Mouse (Mus musculus) limb, embryonic 14.5 days (tissue): ENCODE measurements at regions not wholly inside any gene's neighbourhood (a gene's known extent, or its start where the extent isn't known, plus 50 kb on each side); places are given as distances from the start of the nearest gene placed in this dataset.

Experiments used
- ATAC-seq: fragments of 200-750 bp; cut with Nextera tagmentation; 2 replicates; pipeline ENCODE4 v1.8.0; 2017; ENCODE audit warnings: low read depth, moderate number of reproducible peaks, moderate TSS enrichment; ENCODE audit not compliant: low FRiP score
- DNase-seq: peaks from one replicate; pipeline ENCODE4 v3.0.0-alpha.2; 2015; ENCODE audit warnings: low spot score
- H3K27ac ChIP-seq: fragments of 300-500 bp; sonication (generic); replicated peaks from 2 replicates; pipeline ENCODE4 v1.5.1; 2014; ENCODE audit warnings: low read depth, mild to moderate bottlenecking, low read length, moderate library complexity, mixed read lengths
- H3K27me3 ChIP-seq: fragments of 300-500 bp; sonication (generic); 2 replicates; pipeline ENCODE4 v1.6.1; 2014; ENCODE audit warnings: low read length, mixed read lengths; ENCODE audit not compliant: control insufficient read depth, insufficient read depth
- H3K36me3 ChIP-seq: fragments of 300-500 bp; sonication (generic); 2 replicates; pipeline ENCODE4 v1.6.1; 2014; ENCODE audit warnings: mild to moderate bottlenecking, low read length, moderate library complexity, mixed read lengths; ENCODE audit not compliant: control insufficient read depth, insufficient read depth
- H3K4me1 ChIP-seq: fragments of 300-500 bp; sonication (generic); 2 replicates; pipeline ENCODE4 v1.6.1; 2014; ENCODE audit warnings: antibody characterized with exemption, low read length, mixed read lengths; ENCODE audit not compliant: control insufficient read depth, insufficient read depth
- H3K4me2 ChIP-seq: fragments of 300-500 bp; sonication (generic); replicated peaks from 2 replicates; pipeline ENCODE4 v1.6.1; 2014; ENCODE audit warnings: low read depth, mild to moderate bottlenecking, low read length, moderate library complexity; ENCODE audit not compliant: severe bottlenecking
- H3K4me3 ChIP-seq: fragments of 300-500 bp; sonication (generic); replicated peaks from 2 replicates; pipeline ENCODE4 v1.5.1; 2014; ENCODE audit warnings: low read length
- H3K9ac ChIP-seq: fragments of 300-500 bp; sonication (generic); 2 replicates; pipeline ENCODE4 v1.6.1; 2014; ENCODE audit warnings: mild to moderate bottlenecking, low read depth, low read length, moderate library complexity; ENCODE audit not compliant: severe bottlenecking
- H3K9me3 ChIP-seq: fragments of 300-500 bp; sonication (generic); 2 replicates; pipeline ENCODE4 v1.6.1; 2016; ENCODE audit warnings: low read length; ENCODE audit not compliant: control insufficient read depth
- POLR2A ChIP-seq: fragments of 200-500 bp; IDR thresholded peaks from 2 replicates; pipeline ENCODE4 v1.8.0; 2012; ENCODE audit warnings: inconsistent platforms, mild to moderate bottlenecking, moderate library complexity, borderline replicate concordance; ENCODE audit not compliant: insufficient read depth, insufficient read length; ENCODE audit errors: extremely low read depth
- WGBS: fragments of 180-500 bp; shearing (Covaris S2); extraction: QIAGEN DNeasy Blood & Tissue Kit; methylation state at CpG from one replicate; pipeline ENCODE4 v1.1.7; 2014; 5-methylcytosine and 5-hydroxymethylcytosine counted together

GRCm38 (mm10) chr12:118486434-118486833 lies 185.2 kb upstream of the Sp4 start:
- no peaks in the 10 kb centered on the region for H3K36me3 ChIP-seq
- H3K27ac ChIP-seq = no peak overlapping the region
- DNase-seq (no peak), ATAC-seq (no peak)
- no peaks in the 10 kb centered on the region for H3K9me3 ChIP-seq
- H3K4me1 ChIP-seq = no peaks in the 10 kb centered on the region
- no peak overlapping the region for H3K4me2 ChIP-seq
- TF ChIP-seq POLR2A = no peak
- WGBS = 85% methylated on average over 6 of the region's 6 CpGs
- H3K9ac ChIP-seq = no peak overlapping the region
- H3K27me3 ChIP-seq = no peaks in the 10 kb centered on the region
- no peak overlapping the region for H3K4me3 ChIP-seq

- ATAC-seq (no peak), DNase-seq (no peak)
- Histone ChIP-seq H3K9ac (no peak overlapping the region), H3K27ac (no peak overlapping the region), H3K4me2 (no peak overlapping the region), H3K4me1 (no peaks in the 10 kb centered on the region), H3K36me3 (no peaks in the 10 kb centered on the region), H3K9me3 (no peaks in the 10 kb centered on the region), H3K27me3 (no peaks in the 10 kb centered on the region), H3K4me3 (no peak overlapping the region)
- 55% methylated on average over 2 of the region's 2 CpGs for WGBS
- TF ChIP-seq POLR2A = no peak
These were observed 180.1 kb upstream of the Sp4 start for GRCm38 (mm10) chr12:118481347-118481746.

GRCm38 (mm10) chr12:118474732-118475131 lies 173.5 kb upstream of the Sp4 start:
- no peak overlapping the region for H3K4me3 ChIP-seq
- no peaks in the 10 kb centered on the region for H3K9me3 ChIP-seq
- no peak for TF ChIP-seq POLR2A
- no peak overlapping the region for H3K9ac ChIP-seq
- 76% methylated on average over 3 of the region's 3 CpGs for WGBS
- no peak overlapping the region for H3K27ac ChIP-seq
- no peak overlapping the region for H3K4me2 ChIP-seq
- H3K4me1 ChIP-seq = no peaks in the 10 kb centered on the region
- H3K36me3 ChIP-seq = no peaks in the 10 kb centered on the region
- no peak for DNase-seq
- ATAC-seq = no peak
- H3K27me3 ChIP-seq = no peaks in the 10 kb centered on the region

- no peak for TF ChIP-seq POLR2A
- 72% methylated on average over 3 of the region's 3 CpGs for WGBS
These were observed 165.6 kb upstream of the Sp4 start for GRCm38 (mm10) chr12:118466837-118467236.

GRCm38 (mm10) chr12:118457493-118458408 lies 156.5 kb upstream of the Sp4 start:
- Histone ChIP-seq H3K4me1 (no peaks in the 10 kb centered on the region; the same call in 1 of the 2 replicates), H3K27me3 (peaks cover 25% of the 10 kb centered on the region), H3K4me3 (peak overlapping the region; percentile 19), H3K36me3 (no peaks in the 10 kb centered on the region), H3K9me3 (no peaks in the 10 kb centered on the region), H3K9ac (no peak overlapping the region), H3K27ac (no peak overlapping the region), H3K4me2 (peak overlapping the region; percentile 41)
- DNase-seq (peak; percentile 73), ATAC-seq (peak; percentile 88; the same call in 1 of the 2 replicates)
- TF ChIP-seq POLR2A = no peak
- WGBS = 8% methylated on average over 36 of the region's 36 CpGs

More at GRCm38 (mm10) chr12:118466837-118467236, 165.6 kb upstream of the Sp4 start:
- ATAC-seq (no peak), DNase-seq (no peak)
- no peak overlapping the region for H3K4me3 ChIP-seq
- no peak overlapping the region for H3K4me2 ChIP-seq
- no peaks in the 10 kb centered on the region for H3K36me3 ChIP-seq
- H3K4me1 ChIP-seq = no peaks in the 10 kb centered on the region
- H3K27me3 ChIP-seq = no peaks in the 10 kb centered on the region
- H3K9me3 ChIP-seq = 0 out of 2 replicates have a peak, but pooled peaks cover 3% of the 10 kb centered on the region
- H3K9ac ChIP-seq = no peak overlapping the region
- H3K27ac ChIP-seq = no peak overlapping the region

GRCm38 (mm10) chr12:118455609-118456008 lies 154.4 kb upstream of the Sp4 start:
- no peak overlapping the region for H3K9ac ChIP-seq
- DNase-seq = peak; percentile 45
- 19% methylated on average over 1 of the region's 1 CpGs for WGBS
- no peaks in the 10 kb centered on the region for H3K36me3 ChIP-seq
- TF ChIP-seq POLR2A = no peak
- H3K27ac ChIP-seq = no peak overlapping the region
- peaks cover 25% of the 10 kb centered on the region for H3K27me3 ChIP-seq
- no peak for ATAC-seq
- H3K4me3 ChIP-seq = no peak overlapping the region
- no peaks in the 10 kb centered on the region for H3K4me1 ChIP-seq
- no peaks in the 10 kb centered on the region for H3K9me3 ChIP-seq
- no peak overlapping the region for H3K4me2 ChIP-seq
